Mouse (Mus musculus): Measurements from ENCODE around the gene Zc3h14. TPM values are rescaled to one million over a fixed set of nuclear protein-coding genes. Genes with fewer than 3 reads are reported as not detected.

Zc3h14 gene
- polyA plus RNA-seq, 1 experiment: 35.8 TPM

DNA sequence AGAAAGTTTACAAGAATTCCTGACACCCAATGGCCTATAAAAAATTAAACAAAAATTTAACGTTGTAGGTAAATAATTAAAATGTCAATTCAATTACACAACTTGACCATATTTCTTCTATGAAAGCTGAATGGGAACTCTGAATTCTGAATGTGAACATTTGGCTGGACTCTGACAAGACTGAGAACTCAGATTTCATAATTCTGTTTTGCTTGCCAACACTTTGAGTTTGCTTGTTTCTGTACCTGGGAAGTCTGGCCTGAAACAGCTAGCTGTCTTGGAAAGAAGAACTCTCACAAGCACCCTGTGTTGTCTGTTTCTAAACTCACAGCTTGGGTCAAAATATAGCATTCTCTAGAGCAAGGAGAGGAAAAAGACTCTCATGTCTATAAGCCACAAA lies 87.1 kb downstream of the Zc3h14 start:
- 20% methylated on average over 1 of the region's 1 CpGs for WGBS
- no peak for DNase-seq (ENCODE audit: low read depth, low spot score)

- no peak for DNase-seq (ENCODE audit: low read depth, low spot score)
- 76% methylated on average over 2 of the region's 2 CpGs for WGBS
These were observed 88.1 kb downstream of the Zc3h14 start for GRCm38 (mm10) chr12:98834879-98835278.

DNA sequence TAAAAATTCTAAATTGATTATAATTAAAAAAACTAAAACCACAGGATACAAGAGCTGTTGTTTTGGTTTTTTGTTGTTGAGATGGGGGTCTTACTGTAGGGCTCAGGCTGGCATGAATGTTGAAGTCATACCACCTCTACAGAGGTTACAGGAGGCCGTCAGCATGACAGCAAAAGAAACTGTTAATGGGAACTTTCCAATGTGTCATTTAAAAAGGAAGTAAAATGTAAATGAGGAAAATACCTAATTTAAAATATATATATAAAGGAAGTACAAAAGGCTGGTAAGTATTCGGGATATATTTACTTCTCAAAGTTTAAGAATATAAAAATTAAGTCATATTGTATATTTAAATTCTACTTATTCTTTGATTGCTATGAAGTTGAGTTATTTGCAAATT lies 88.7 kb downstream of the Zc3h14 start:
- 75% methylated on average over 2 of the region's 2 CpGs for WGBS
- no peak for DNase-seq (ENCODE audit: low read depth, low spot score)

Other genes starting within 250 kb of the Zc3h14 start
- 0.72 and 1.0 TPM in 2 replicates for gene Kcnk10, start 168.7 kb upstream of the Zc3h14 start, polyA plus RNA-seq (2012; rRNA removed)
- gene Spata7, start 118.8 kb upstream of the Zc3h14 start, polyA plus RNA-seq (2012; rRNA removed): 1.2 and 1.6 TPM in 2 replicates
- gene Ptpn21, start 9.6 kb upstream of the Zc3h14 start, polyA plus RNA-seq (2012; rRNA removed): 10.9 and 13.9 TPM in 2 replicates
- gene Eml5, start 154.5 kb downstream of the Zc3h14 start, polyA plus RNA-seq (2012; rRNA removed): 0.30 and 1.6 TPM in 2 replicates
- 2.9 and 3.5 TPM in 2 replicates for gene Ttc8, start 173.6 kb downstream of the Zc3h14 start, polyA plus RNA-seq (2012; rRNA removed)

All from large intestine, adult 2 months (tissue).